Mouse (Mus musculus) liver, postnatal 0 days (tissue): ENCODE measurements around the gene Stk19.
A peak's percentile ranks its signal among the peaks of the same experiment; 100 is the strongest.

Source experiments
- CTCF ChIP-seq: sonication (generic); IDR thresholded peaks from 2 replicates; pipeline ENCODE4 v1.5.1; 2016; ENCODE audit warnings: antibody characterized with exemption, low read depth
- EP300 ChIP-seq: IDR thresholded peaks from 2 replicates; pipeline ENCODE4 v1.6.1; 2016; ENCODE audit warnings: antibody characterized with exemption, low read depth, mild to moderate bottlenecking

DNA sequence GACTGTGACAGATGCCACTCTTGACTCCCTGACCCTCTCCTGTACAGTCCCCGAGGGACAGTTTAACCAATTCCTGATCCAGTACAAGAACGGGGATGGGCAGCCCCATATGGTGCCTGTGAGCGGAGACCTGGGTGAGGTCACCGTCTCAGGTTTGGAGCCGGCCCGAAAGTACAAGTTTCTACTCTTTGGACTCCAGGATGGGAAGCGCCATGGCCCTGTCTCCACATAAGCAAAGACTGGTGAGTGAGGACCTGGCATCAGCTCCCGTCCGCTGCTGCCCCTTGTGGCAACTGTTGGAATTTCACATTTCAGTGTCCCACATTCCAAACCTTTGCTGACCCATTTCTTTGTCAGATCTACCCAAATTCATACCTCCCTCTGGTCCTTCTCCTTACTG lies 41.1 kb downstream of the Stk19 start:
- TF ChIP-seq CTCF (peak; percentile 60), EP300 (no peak)
